Mouse (Mus musculus): Measurements from ENCODE around the gene Mum1. TPM values are rescaled to one million over a fixed set of nuclear protein-coding genes. Genes with fewer than 3 reads are reported as not detected.

The Mum1 gene
- polyA plus RNA-seq, 1 experiment from 2014 or later = 58.8 TPM

DNA sequence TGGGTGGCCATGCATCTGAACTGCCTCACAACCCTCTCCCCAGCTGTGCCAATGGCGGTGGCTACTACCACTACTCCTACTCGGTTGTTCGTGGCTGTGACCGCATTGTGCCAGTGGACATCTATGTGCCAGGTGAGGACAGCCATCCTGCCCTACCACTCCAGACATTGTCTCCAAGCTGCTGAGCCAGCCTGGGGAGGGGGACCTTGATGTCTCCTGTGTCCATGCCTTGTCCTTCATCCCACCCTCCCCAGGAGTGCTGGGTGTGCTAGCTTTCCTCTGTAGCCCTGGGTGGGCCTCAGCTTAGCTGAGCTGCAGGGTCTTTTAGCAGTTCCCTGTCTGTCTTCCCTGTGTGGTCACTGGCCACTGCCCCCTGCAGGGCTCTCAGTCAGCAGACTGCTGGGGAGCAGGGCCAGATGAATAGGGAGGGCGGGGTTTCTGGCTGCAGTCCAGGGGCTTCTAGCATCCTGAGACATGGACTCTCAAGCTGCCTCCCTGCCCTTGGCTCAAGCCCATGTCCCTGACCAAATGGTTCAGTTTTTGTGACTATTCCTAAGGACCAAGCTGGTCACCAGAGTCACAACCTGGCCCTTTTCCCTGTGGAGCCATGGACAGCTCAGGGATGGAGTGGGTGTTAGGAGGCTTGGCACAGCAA, 29.8 kb downstream of the Mum1 start:
- H3K4me1 ChIP-seq = peaks cover 29% of the 10 kb centered on the region
- no peak overlapping the region for H3K27ac ChIP-seq
- WGBS = 91% methylated on average over 5 of the region's 5 CpGs
- H3K4me2 ChIP-seq (replicated peaks) = no peak overlapping the region
- H3K4me3 ChIP-seq = no peak overlapping the region
- no peaks in the 10 kb centered on the region for H3K9me3 ChIP-seq (replicated peaks)
- H3K9ac ChIP-seq = 0 out of 2 replicates have a peak overlapping the region, but pooled peaks have one; percentile 23
- peaks cover 60% of the 10 kb centered on the region for H3K36me3 ChIP-seq
- H3K27me3 ChIP-seq = no peaks in the 10 kb centered on the region
- ATAC-seq (ENCODE audit: low FRiP score) = no peak

DNA sequence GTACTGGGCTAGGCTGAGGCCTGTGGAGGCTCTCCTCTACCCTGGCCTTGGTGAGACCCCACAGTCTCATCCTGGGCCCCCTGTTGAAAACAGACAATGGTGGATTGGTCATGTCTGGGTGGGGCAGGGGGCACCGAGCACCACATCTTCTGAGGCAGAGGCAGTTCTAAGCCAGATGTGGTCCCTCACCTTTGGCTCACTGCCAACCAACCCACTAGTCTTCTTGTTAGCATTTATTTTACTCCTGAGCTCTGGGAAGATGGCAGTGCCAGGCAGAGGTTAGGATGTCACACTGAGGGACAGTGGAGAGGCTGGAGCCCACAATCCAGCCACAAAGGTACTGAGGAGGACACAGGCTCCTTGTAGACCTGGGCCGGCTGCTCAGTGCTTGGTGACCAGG, 31.7 kb downstream of the Mum1 start:
- Histone ChIP-seq H3K36me3 (peaks cover 56% of the 10 kb centered on the region), H3K27me3 (no peaks in the 10 kb centered on the region)

DNA sequence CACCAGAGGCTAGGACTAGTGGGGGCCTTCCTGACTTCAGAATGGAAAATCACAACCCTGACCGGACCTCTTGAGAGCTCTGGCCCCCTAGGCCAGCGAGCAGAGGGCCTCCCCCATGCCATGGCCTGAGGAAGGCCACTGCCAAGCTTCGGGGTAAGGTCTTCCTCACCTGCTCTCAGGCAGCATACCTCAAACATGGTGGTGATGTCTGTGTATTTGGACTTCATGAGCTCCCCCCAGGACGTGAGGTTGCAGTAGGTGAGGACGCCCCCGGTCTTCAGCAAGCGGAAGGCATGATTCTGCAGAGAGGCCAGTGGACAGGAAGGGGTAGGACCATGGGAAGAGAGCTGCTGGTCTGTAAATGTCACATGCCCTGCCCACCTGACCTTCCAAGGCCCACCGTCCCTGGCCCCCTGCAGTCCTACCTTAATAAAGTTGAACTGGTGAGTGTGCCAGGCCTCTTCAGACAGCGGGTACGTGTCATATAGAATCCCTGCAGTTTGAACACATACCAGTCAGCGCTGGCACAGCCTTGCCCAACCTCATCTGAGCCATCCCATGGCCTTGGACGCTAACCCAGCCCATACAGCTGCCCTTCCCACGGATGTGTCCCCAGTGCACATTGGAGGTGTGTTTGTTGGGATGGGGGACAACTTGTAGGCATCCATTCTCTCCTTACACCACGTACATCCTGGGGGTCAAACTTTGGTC, 32.7 kb downstream of the Mum1 start:
- Histone ChIP-seq H3K9ac (0 out of 2 replicates have a peak overlapping the region, but pooled peaks have one; percentile 70), H3K4me2 (replicated peaks) (peak overlapping the region; percentile 83; the same call in 1 of the 2 replicates), H3K4me1 (peaks cover 41% of the 10 kb centered on the region), H3K4me3 (no peak overlapping the region), H3K27me3 (no peaks in the 10 kb centered on the region), H3K9me3 (replicated peaks) (no peaks in the 10 kb centered on the region), H3K36me3 (peaks cover 48% of the 10 kb centered on the region), H3K27ac (no peak overlapping the region)
- ATAC-seq (ENCODE audit: low FRiP score) = no peak
- 92% methylated on average over 14 of the region's 14 CpGs for whole genome bisulfite sequencing

More for the DNA sequence above, 31.7 kb downstream of the Mum1 start:
- no peaks in the 10 kb centered on the region for H3K9me3 ChIP-seq (replicated peaks)
- ATAC-seq (ENCODE audit: low FRiP score) = no peak
- H3K4me2 ChIP-seq (replicated peaks) = no peak overlapping the region
- peaks cover 41% of the 10 kb centered on the region for H3K4me1 ChIP-seq
- no peak overlapping the region for H3K4me3 ChIP-seq
- no peak overlapping the region for H3K27ac ChIP-seq
- H3K9ac ChIP-seq = no peak overlapping the region
- WGBS = 87% methylated on average over 2 of the region's 2 CpGs

DNA sequence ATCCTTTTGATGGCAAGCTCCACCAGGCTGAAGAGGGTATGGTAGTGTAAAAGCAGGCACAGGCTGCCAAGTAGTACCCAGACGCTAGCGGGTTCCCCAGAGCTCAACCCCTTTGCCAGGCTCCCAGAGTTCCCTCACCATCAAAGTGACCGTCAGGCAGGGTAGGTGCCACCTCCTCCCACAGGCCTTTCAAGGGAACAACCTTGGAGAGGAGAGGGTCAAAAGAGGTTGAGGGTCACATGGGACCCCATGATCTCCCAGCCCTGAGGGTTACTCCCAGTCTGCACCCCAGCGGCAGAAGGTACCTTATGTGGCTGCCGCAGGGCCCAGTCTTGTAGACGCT, 33.2 kb downstream of the Mum1 start:
- Histone ChIP-seq H3K4me1 (peaks cover 41% of the 10 kb centered on the region), H3K9ac (peak overlapping the region; percentile 70; the same call in 1 of the 2 replicates), H3K36me3 (peaks cover 43% of the 10 kb centered on the region), H3K4me2 (replicated peaks) (peak overlapping the region; percentile 83), H3K9me3 (replicated peaks) (no peaks in the 10 kb centered on the region), H3K4me3 (no peak overlapping the region), H3K27ac (peak overlapping the region; percentile 90), H3K27me3 (no peaks in the 10 kb centered on the region)
- ATAC-seq (ENCODE audit: low FRiP score) = no peak
- WGBS = 83% methylated on average over 6 of the region's 6 CpGs

DNA sequence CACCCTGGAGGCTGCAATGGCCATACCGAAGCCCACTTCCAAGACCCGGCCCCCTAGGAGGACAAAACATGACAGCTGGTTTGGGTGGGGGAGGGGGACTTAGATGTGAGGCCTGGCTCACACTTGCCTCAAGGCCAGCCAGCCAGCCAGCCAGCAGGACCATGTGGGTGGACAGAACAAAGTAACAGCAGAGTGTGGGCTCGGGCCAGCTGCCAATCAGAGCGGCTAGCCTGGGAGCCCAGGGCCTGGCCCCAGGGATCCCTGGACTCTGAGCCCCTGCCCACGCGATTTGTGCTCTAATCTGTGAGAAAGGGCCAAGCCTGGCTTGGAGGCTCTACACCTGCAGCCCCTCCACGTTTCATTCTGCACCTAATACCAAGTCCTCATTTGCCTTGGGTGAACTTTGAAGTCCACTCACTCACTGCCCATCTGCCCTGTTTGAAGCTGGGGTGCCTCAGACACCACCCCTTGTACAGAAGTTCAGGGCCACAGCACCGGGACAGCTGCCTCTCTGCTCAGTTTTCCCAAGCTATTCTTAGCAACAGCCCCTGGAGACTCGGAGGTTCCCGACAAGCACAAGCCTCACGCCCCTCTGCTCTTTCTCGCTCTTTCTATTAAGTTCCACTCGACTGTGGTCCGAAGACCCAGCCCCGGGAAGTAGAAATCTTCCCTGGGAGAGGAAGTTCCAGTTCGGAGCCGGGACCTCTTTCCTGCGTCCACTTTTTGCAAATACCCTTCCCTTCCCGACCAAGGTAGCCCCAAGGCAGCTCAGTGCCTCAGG, 33.8 kb downstream of the Mum1 start:
- Histone ChIP-seq H3K9me3 (replicated peaks) (no peaks in the 10 kb centered on the region), H3K27ac (peak overlapping the region; percentile 90), H3K4me1 (peaks cover 41% of the 10 kb centered on the region), H3K9ac (peak overlapping the region; percentile 70), H3K36me3 (peaks cover 37% of the 10 kb centered on the region), H3K4me2 (replicated peaks) (peak overlapping the region; percentile 83), H3K4me3 (peak overlapping the region; percentile 43), H3K27me3 (no peaks in the 10 kb centered on the region)
- ATAC-seq (ENCODE audit: low FRiP score) = no peak
- WGBS = 3% methylated on average over 19 of the region's 19 CpGs

DNA sequence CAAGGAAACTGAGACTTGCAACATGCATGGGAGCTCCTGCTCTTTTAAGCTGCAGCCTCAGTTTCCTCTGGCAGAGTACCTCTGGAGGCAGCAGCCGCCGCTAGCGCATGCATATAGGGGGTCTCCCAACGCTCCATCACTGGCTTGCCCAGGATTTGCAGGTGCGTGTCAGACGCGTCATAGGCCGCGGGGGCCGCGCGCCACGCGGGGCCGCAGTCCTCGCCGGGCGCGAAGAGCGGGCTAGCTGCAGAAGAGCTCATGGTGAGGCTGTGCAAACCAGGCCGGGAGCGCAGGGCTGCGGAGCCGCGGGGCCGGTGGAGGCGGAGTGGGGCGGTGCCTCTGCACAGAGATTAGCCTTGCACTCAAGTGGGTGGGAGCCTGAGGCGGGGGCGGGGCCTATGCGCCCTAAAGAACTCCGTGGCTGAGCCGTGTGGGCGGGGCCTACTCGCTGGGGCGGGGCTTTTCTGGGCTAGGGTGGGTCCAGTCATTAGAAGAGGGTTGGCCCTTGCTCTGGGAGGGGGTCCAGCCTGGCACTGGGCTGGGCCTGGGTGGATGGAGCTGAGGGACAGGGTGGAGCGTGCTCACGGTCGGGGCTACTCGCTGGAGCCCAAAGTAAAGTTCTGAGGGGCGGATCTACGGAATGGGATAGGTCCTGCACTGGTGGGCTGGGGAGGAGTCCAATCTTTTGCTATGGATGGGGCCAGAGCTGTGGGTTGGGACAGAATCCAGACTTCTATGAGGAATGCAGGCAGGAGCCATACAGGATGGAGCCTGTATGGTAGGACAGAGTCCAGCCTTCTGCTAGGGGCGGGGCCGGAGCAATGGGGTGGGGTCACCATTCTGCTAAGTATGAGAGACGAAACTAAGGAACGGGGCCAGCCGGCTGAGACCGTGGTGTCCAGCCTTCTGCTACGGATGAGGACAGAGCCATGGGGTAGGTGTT, 34.7 kb downstream of the Mum1 start, which contains the start of the genes Gamt and Dazap1:
Gene Gamt, minus strand, starts transcription at position 371 of the 943 bp plus-strand sequence.
Gene Dazap1, plus strand, starts transcription at position 845 of the 943 bp plus-strand sequence.
- Histone ChIP-seq H3K36me3 (peaks cover 28% of the 10 kb centered on the region), H3K4me1 (peaks cover 43% of the 10 kb centered on the region), H3K4me3 (peak within 1 kb of the TSS; percentile 43), H3K27me3 (no peaks in the 10 kb centered on the region), H3K4me2 (replicated peaks) (peak within 1 kb of the TSS; percentile 83), H3K9me3 (replicated peaks) (no peaks in the 10 kb centered on the region), H3K27ac (peak within 1 kb of the TSS; percentile 90), H3K9ac (peak within 1 kb of the TSS; percentile 70)
- under 1% methylated on average over 49 of the region's 49 CpGs for WGBS
- peak; percentile 80 for ATAC-seq (ENCODE audit: low FRiP score)

DNA sequence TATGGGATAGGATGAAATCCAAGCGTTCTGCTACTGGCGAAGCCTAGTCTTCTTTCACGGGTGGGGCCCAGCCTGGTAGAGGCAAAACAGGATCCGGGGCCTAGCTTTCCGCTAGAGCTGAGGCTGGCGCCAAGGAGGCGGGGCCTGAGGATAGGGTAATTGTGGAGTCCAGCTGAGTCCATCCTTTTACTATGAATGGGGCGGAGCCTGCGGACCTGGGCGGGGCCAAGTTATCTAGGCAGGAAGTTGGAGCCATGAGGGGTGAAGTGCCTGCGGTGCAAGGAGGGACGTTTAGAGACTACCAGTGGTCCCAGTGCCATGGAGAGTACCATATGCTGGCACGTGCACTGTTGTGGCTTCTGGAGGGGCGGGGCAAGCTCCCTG, 35.3 kb downstream of the Mum1 start:
- WGBS = under 1% methylated on average over 14 of the region's 14 CpGs
- Histone ChIP-seq H3K4me1 (peaks cover 46% of the 10 kb centered on the region), H3K27ac (peak overlapping the region; percentile 90), H3K4me2 (replicated peaks) (peak overlapping the region; percentile 83), H3K9ac (peak overlapping the region; percentile 70), H3K36me3 (peaks cover 21% of the 10 kb centered on the region), H3K9me3 (replicated peaks) (no peaks in the 10 kb centered on the region), H3K4me3 (peak overlapping the region; percentile 43), H3K27me3 (no peaks in the 10 kb centered on the region)
- peak; percentile 51 for ATAC-seq (ENCODE audit: low FRiP score)

DNA sequence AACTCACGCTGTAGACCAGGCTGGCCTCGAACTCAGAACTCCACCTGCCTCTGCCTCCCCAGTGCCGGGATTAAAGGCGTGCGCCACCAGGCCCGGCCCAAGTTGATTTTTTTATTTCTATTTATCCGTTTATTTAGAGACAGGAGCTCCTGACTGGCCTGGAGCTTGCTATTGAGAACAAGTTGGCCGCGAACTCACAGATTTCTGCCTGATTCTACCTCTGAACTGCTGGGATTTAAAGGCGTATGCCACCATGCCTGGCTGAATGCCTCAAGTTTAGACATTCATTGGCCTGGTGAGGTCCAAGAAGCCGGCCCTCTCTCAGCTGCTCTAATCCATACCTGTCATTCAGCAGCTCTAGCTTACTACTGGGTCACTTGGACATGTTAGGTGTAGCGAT, 35.9 kb downstream of the Mum1 start:
- H3K36me3 ChIP-seq = peaks cover 16% of the 10 kb centered on the region

DNA sequence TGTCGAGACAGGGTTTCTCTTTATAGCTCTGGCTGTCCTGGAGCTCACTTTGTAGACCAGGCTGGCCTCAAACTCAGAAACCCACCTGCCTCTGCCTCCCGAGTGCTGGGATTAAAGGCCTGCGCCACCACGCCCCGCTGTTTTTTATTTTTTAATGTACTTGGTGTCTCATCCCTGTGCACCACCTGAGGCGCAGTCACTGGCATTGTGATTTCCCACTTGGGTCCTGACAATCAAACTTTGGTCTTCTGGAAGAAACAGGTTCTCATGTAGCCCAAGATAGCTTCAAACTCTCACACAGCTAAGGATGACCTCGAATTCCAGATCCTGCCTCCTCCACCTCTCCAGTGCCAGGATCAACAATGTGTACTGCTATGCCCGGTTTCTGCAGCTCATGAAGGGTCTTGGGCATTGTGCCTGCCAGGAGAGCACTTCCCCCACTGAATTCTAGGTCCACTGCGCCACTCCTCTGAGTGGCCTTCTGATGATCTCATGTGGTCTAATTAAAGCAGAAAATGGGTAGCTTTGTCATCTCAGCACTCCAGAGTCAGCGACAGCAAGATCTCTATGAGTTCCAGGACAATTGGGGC, 36.6 kb downstream of the Mum1 start:
- Histone ChIP-seq H3K27me3 (no peaks in the 10 kb centered on the region), H3K4me2 (replicated peaks) (no peak overlapping the region), H3K9me3 (replicated peaks) (no peaks in the 10 kb centered on the region), H3K4me3 (no peak overlapping the region), H3K9ac (no peak overlapping the region), H3K4me1 (peaks cover 58% of the 10 kb centered on the region), H3K27ac (no peak overlapping the region), H3K36me3 (peaks cover 16% of the 10 kb centered on the region)
- 94% methylated on average over 10 of the region's 10 CpGs for whole genome bisulfite sequencing
- no peak for ATAC-seq (ENCODE audit: low FRiP score)

More for the DNA sequence above, 35.9 kb downstream of the Mum1 start:
- ATAC-seq (ENCODE audit: low FRiP score) = no peak
- no peak overlapping the region for H3K9ac ChIP-seq
- peaks cover 51% of the 10 kb centered on the region for H3K4me1 ChIP-seq
- no peaks in the 10 kb centered on the region for H3K27me3 ChIP-seq
- no peaks in the 10 kb centered on the region for H3K9me3 ChIP-seq (replicated peaks)
- peak overlapping the region; percentile 83; the same call in 1 of the 2 replicates for H3K4me2 ChIP-seq (replicated peaks)
- H3K4me3 ChIP-seq = no peak overlapping the region
- 73% methylated on average over 12 of the region's 12 CpGs for WGBS
- peak overlapping the region; percentile 90; the same call in 1 of the 2 replicates for H3K27ac ChIP-seq

DNA sequence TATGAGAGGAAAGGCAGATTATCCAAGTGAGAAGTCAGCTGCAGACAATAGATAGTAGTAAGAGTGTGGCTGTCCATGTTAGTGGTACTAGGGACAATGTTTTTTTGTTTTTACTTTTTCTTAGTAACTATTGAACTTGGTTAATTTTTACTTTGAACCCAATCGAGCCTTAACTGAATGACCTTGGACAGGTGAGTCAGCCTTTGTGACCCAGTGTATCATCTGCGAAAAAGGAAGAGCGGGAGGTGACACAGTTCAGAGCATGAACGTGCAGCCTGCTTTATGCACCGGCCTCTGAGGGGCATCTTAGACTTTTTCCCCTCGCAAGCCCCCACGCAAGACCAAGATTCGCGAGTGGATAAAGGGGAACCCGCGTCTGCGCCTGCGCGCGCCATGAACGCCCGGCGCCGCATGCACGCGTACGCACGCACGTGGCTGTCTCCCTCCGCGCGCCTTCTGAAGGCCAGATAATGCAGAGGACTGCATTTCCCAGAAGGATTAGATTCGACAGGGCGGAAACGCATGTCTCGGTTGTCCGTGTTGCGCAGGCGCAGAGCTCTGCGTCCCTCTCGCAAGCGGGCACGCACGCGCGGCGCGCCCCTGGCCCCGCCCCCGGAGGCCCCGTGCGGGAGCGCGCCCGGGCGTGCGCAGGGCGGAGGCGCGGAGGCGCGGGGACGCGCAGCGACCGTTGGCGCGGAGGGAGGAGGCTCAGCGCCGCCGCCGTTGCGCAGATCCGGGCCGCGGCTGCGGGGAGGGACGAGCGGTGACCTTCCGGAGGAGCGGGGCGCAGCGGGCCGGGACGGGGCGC, 38.3 kb downstream of the Mum1 start:
- Histone ChIP-seq H3K9ac (peak overlapping the region; percentile 96), H3K27ac (peak overlapping the region; percentile 74), H3K4me2 (replicated peaks) (peak overlapping the region; percentile 57), H3K4me3 (peak overlapping the region; percentile 94), H3K4me1 (peaks cover 65% of the 10 kb centered on the region), H3K9me3 (replicated peaks) (no peaks in the 10 kb centered on the region), H3K36me3 (peaks cover 9% of the 10 kb centered on the region), H3K27me3 (no peaks in the 10 kb centered on the region)
- WGBS = 1% methylated on average over 79 of the region's 81 CpGs
- peak; percentile 78 for ATAC-seq (ENCODE audit: low FRiP score)
